Mouse (Mus musculus) testis, adult 2 months (tissue): ENCODE measurements around the gene Casq1.

Experiments
- CTCF ChIP-seq: fragments of 200-500 bp; IDR thresholded peaks from 2 replicates; pipeline ENCODE4 v1.5.1; 2012; ENCODE audit warnings: low read depth, mild to moderate bottlenecking, inconsistent platforms, low read length, moderate library complexity; ENCODE audit not compliant: control insufficient read depth, insufficient read depth, insufficient replicate concordance
- POLR2A ChIP-seq: fragments of 200-500 bp; IDR thresholded peaks from 2 replicates; pipeline ENCODE4 v1.6.1; 2012; ENCODE audit warnings: low read depth, mild to moderate bottlenecking, inconsistent platforms, low read length, moderate library complexity; ENCODE audit not compliant: control insufficient read depth

DNA sequence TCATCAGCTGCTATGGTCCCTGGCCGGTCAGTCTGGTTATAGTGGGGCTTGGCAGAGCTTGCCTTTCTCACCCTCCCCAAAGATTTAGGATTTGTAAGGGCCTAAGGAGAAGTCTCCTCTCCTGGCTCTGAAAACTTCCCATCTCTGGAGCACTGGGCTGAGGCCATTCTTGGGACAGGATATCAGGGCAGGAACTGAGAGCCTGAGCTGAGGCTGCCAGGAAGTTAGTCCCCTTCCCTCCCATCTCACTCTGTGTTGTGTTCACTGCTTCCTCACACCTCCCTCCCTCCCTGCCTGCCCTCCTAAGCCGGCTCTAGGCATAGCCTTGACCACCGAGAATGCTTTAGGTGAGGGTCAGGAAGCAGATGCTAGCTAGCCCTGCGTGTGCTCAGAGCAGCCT is 16.1 kb downstream of the Casq1 start:
- TF ChIP-seq POLR2A = no peak
- no peak for TF ChIP-seq CTCF
